Mouse (Mus musculus) C2C12 (cell line): ENCODE data around the gene Anxa4.

Experiments used
- CEBPB ChIP-seq: IDR thresholded peaks from one replicate; pipeline ENCODE4 v1.6.1; 2011; ENCODE audit warnings: low read depth, mild to moderate bottlenecking, control low read depth, moderate library complexity
- CTCF ChIP-seq: IDR thresholded peaks from one replicate; pipeline ENCODE4 v1.5.1; 2011; ENCODE audit not compliant: control insufficient read depth, insufficient read depth, insufficient read length
- USF1 ChIP-seq: IDR thresholded peaks from one replicate; pipeline ENCODE4 v1.6.1; 2011; ENCODE audit warnings: low read depth, mild to moderate bottlenecking, control low read depth, moderate library complexity

DNA sequence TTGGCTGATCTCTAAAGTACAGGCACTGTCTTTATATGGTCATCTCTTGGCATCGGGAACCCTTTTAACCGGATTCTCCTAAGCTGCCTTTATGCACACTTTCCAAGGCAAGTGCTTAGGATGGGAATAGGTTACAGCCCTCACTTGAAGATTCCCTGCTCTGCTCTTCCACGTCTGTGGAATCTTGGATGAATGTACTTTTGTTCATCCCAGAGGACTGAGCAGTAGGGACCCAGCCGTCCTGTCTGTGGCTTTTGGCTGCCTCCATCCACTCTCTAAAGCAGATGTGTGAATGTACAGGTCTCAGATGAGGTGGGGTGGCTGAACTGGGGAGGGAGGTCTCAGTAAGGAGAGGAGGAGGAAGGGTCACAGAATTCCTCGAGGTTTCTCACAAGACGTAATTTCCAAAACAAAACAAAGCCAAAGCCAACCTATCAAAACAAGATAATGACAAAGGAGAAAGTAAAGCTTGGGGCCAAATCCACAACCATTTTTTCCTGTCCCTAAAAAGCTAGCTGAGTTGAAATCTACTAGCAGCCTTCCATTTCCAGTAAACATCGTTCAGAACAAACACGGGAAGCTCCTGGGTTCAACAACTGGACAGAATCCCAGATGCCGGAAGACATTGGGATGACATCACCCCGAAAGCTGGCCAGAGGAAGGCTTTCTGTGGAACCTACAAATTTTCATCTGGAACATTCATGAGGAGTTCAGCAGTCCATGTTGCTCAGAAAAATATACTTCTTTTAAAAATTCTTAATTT lies 37.5 kb upstream of the Anxa4 start:
- TF ChIP-seq CTCF (no peak), CEBPB (no peak), USF1 (no peak)
